Mouse (Mus musculus) adrenal gland, postnatal 25 days (tissue): ENCODE data around the gene Zfp369. TPM values are rescaled to one million over a fixed set of nuclear protein-coding genes. Genes with fewer than 3 reads are reported as not detected.
"Not testable (repeated sequence)": the region's sequence is repeated elsewhere in the genome, so short reads cannot be mapped to it uniquely, and the experiment has no call there.

ENCODE experiments used
- DNase-seq: peaks from one replicate; pipeline ENCODE4 v3.0.0; 2021; ENCODE audit warnings: mixed read lengths
- long read RNA-seq: library from polyadenylated mRNA; stranded (forward); transcript quantifications from one replicate; pipeline ENCODE4 v2.0.0, GENCODE M21; 2021
- total RNA-seq: library from RNA; stranded (reverse); gene quantifications from 2 replicates; pipeline ENCODE4 v1.2.3, GENCODE M21; 2021

Gene Zfp369
- 32.0 and 32.4 TPM in 2 replicates for total RNA-seq
- long read RNA-seq, partial matches to known transcripts: 0 of 1 reads
- long read RNA-seq, other reads (novel, unspliced or antisense): 0 of 1 reads

DNA sequence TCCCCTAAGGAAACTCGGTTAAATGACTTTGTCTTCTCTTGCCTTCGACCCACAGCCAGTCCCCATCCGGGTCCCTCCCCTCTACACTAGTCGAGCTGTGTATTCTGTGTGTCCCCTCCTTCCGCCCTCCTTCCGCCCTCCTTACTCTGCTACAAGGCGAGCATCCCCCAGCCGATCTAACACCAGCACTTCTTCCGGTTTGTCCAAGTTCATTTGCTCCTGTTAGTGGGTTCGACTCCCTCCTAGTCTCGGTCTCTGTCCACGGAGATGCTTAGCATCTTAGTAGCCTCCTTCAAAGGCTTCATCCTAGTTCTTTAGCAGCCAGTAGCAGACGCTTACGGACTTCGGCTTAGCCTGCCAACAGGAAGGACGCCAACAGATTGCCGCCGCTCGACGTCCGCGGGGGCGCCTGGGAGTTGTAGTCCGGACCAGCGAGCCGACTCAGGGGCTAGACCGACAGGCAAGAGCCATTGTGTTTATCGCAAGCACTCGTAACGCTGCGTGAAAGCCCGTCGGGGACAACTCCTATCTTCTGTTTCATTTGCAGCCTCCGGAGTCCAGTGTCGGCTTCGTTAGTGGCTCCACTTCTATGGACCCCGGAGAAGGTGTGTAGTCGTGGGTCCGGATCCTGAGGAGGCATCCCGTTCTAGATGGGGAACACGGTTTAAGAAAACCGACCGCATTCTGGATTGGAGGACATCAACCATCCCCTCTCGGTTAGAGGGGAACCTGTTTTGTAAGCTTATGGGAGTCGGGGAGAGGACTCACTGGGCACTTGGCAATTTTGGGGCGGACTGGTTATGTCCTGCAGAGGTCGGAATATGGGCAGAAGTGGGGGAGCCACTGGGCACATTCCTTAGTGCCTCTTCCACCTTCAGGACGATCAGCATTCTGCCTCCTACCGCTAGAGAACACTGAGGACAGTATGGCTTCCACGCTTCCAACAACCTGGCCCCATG, at the start of gene Zfp369:
Gene Zfp369, plus strand, starts transcription at position 432 of the 959 bp plus-strand sequence.
- DNase-seq: peak; percentile 93

- DNase-seq: no peak
Observed at GRCm38 (mm10) chr13:65237211-65237610, 41.4 kb upstream of the Zfp369 start.

GRCm38 (mm10) chr13:65240509-65241098, 38.0 kb upstream of the Zfp369 start:
- DNase-seq: peak; percentile 96

DNA sequence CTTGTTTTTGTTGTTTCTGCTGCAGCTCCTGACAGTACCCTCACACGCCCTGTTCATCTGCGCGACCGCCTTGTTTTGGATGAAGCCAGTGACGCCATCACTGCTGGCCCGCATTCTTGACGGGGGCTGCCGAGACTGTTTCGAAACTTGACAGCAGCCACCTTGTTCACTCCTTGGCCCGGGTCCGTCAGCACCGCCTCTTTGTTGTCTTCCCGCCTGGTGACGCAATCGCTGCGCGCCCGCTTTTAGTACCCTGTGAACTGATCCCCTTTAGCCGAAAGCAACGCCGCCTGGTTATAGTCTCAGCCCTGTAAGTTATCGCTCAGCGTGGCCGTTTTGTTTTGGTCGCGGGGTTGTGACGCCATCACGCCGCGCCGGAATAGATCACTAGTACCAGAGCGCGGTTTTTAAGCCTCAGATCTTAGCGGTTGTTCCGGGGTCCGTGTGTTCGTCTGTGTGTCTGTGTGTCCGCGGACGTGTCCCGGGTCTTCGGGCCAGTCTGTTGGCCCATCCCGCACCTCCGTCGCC, 37.5 kb upstream of the Zfp369 start:
- peak; percentile 96 for DNase-seq

DNA sequence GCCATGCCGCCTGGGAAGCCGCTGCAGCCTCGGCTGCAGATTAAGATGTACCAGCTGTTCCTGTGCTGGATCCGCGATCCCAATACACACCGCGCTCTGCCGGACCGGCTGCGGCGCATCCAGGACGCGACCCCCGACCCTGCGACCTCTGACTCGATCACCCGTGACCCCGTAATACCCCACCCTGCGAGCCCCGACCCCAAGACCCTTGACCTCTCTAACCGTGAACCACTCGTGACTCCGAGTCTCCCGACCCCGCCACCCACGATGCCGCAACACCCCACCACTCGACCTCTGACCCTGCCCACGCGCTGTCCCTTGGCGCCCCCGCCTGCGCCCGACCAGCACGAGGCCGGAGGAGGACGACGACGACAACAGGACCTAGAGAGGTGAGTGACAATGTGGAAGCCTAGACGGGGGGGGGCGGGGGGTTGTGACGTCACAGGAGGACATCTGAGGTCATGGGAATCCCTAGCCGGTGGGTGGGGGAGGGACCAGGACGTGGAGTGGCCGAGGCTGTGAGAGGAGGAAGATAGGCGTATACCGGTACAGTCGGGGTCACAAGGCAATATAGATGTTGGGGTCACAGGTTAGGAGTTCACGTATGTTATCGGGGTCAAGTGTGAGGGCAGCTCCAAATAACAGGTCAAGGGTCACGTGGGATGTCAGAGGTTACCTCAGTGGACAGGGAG, 36.8 kb upstream of the Zfp369 start:
- DNase-seq: no peak

DNA sequence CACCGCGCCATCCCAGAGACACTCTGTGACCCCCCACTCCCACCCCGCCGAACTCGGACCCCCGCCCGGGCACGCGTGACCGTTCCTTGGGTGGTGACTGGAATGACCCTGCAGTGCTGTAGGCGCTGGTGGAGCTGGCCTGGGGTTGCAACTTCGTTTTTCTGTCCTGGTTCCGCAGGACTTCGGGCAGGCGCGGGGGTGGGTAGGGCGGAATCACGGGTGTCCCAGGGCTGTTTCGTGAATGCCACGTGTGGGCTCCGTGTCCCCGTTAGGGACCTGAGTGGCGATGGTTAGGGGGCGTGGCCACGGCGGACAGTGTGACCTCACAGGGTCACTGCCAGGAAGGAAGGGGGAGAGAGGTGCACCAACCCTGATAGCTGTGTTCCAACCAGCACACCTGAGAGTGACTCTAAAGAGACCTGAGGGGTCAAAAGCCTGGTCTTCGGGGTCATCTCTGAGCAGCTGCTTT, 36.3 kb upstream of the Zfp369 start:
- no peak for DNase-seq

DNA sequence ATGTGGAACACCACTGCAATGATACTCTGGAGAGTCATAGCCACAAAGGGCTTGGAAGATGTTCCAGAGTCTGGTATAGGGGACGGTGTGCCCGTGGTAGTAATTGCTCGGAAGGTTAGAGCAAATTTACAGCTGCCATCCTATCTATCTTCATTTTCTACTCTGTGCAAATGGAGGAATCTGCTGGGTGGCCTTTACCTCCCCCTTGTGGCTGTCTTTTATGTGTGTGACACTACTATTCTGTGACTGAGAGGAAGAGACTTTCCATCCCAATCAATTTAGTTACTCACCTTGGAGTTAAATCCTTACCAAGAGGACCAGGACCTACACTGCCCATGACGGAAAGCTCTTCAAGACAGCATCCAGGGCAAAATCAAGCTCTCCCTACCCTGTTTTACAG, 35.3 kb upstream of the Zfp369 start:
- no peak for DNase-seq

GRCm38 (mm10) chr13:65258175-65258954, 20.2 kb upstream of the Zfp369 start:
- peak; percentile 41 for DNase-seq

DNA sequence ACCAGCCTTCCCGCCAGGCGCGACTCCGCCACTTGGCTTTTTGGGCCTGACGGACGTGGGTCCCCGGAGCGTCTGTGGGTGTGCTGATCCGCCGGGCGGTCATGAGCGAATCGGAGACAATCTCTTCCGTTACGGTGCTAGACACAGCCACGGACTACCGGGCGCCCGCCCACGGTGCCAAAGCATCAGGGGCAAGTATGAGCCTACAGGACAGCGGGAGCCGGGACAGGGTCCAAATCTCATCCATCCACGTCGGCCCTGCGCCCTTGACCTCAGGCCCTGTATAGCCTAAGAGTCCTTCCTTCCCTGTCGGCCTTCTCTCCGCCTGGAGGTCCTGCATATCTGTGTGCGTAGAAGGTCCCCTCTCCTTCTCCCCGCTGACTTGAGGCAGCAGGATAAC, 19.4 kb upstream of the Zfp369 start, which contains the start of gene Gm10775:
Gene Gm10775, plus strand, starts transcription at position 301 of the 400 bp plus-strand sequence.
- DNase-seq: no peak

DNA sequence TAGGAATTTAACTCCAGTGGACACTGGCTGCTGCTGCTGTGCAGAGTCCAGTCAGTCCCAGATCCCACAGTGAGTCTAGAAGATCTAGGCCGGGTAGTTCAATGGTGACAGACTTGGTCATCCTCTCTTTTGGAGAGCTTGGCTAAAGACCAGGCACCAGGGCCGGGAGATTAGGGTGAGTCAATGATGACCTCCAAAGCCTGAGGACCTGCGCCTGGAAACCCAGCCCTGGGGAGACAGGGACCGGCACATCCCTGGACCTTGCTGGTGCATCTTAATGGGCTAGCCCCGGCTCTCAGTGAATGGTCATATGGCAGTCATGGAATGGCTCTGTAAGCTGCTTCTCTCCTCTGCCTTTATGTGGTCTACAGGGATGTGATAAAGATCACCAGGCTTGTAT, 16.5 kb upstream of the Zfp369 start:
- no peak for DNase-seq

DNA sequence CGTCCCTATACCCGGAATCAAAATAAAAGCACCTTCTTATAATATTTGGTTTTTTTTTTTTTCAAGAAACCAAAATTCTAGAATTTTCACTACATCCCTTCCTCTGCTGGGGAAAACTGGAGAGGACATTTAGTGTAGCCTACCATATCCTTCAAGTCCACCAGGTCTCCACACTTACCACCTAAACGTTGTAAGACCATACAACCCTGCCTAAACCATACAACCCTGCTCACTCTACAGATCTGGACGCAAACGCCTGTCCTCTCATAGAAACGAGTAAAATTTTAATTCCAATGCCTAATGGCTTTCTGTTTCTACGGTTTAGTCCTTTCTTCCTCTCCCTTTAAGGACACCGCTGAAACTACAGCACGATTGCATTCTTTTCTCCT, 626 bp upstream of the Zfp369 start:
- no peak for DNase-seq

- DNase-seq: no peak
Observed at GRCm38 (mm10) chr13:65286771-65287170, 8.2 kb downstream of the Zfp369 start.

GRCm38 (mm10) chr13:65296354-65296753, 17.7 kb downstream of the Zfp369 start:
- no peak for DNase-seq

DNA sequence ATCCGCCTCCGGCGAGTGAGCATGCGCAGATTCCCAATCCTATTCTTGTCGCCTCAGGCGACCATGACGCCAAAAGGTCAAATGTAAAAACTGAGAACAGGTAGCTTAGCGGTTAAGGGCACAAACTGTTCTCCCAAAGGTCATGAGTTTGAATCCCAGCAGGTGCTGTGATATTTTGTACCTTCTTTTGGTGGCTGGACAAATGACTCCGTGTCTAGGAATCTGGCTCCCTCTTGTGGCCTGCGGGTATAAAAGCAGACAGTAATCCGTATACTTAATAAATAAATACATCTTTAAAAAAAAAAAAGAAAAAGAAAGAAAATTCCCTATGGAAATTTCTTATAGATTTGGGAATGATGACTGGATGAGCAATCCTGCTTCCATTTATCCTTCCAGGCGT, 32.2 kb downstream of the Zfp369 start:
- peak; percentile 43 for DNase-seq

DNA sequence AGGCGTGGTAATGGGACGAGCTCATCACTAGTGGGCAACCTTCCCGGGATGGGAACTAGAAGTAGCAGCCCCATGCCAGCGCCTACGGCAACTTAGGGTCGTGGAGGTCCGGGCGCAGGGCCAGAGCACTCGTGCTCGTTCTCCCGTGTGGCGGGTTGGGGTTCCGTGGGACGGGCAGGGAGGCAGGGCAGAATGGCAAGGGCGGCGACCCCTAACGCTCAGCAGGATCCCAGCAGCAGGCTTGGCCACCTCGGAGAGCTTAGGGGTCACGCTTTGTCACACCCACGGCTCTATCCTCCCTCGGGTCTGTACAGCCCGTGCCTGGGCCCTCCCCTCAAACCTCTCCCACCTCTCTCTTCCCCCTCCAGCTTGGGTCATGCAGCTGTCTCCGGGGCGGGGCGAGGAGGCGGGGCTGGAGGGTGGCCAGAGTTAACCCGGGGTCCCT, 32.7 kb downstream of the Zfp369 start:
- no peak for DNase-seq

GRCm38 (mm10) chr13:65311826-65312225, 33.2 kb downstream of the Zfp369 start:
- no peak for DNase-seq

DNA sequence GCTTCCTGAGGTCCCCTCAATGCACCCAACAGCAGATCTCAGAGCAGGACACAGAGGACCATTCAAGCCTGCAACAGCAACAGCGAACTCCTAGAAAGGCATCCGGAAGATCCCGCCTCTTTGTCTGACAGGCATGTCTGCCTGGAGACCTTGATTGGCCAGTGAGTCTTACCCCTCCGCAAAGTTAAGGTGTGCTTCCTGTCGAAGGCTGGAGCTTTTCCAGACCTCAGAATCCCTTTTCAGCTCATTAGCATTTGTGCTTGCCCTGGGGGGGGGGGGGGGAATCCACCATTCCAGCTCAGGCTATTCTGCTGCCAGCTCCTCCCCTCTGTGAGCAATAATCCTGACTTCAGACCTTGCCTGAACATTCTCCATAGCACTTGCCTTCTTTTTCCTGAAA, 69.9 kb downstream of the Zfp369 start:
- DNase-seq: not testable (repeated sequence)

DNA sequence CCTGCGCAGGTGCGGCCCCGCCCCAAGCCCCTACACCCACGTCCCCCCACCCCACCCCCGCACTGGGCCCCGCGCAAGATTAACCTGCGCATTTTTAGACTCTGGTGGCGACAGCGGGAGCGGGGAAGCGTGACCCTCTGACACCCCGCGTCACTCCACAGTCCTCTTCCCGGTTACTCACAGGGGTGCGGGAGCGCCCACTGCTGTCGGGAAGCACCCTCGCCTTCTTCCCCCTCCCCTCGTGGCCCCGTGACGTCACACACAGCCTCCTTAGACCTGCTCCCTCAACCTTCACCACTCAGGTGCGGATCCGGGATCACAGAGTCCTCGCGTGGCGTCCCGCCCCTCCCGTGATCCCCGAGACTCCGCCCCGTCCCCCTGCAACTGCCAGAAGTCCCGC, 73.2 kb downstream of the Zfp369 start:
- DNase-seq: peak; percentile 10
